Mouse (Mus musculus) cortical plate, adult 2 months (tissue): ENCODE measurements around the gene Esyt1.

Experiments used
- CTCF ChIP-seq: fragments of 200-500 bp; IDR thresholded peaks from 2 replicates; pipeline ENCODE4 v1.5.1; 2011; ENCODE audit warnings: mild to moderate bottlenecking, control low read depth, low read length; ENCODE audit not compliant: insufficient read depth; ENCODE audit errors: extremely low read depth
- POLR2A ChIP-seq: fragments of 200-500 bp; IDR thresholded peaks from 2 replicates; pipeline ENCODE4 v1.6.1; 2011; ENCODE audit warnings: mild to moderate bottlenecking, low read length, control low read depth; ENCODE audit not compliant: insufficient read depth; ENCODE audit errors: extremely low read depth

DNA sequence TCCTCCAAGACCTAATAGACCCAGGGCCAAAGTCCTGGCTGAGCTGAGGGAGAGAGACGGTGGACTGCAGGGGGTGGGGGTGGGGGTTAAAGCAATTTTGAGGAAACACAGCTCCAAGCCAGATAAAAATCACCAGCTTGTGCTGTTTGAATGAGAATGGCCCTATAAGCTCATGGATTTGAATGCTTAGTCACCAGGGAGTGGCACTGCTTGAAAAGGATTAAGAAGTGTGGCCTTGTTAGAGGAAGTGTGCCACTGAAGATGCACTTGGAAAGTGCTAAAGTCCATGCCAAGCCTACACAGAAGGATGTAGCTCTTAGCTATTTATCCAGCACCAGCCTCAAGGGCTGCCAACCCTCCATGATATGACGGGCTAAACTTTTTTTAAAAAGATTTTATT, 9.5 kb upstream of the Esyt1 start:
- TF ChIP-seq CTCF (no peak), POLR2A (no peak)
